Mouse (Mus musculus): ENCODE data around the gene Zfp94. TPM values are rescaled to one million over a fixed set of nuclear protein-coding genes. Genes with fewer than 3 reads are reported as not detected.

Gene Zfp94
- 4.6 and 6.1 TPM in 2 replicates for polyA plus RNA-seq (2014; fragmentation: Nextera tagmentation; extraction: Ambion mirVana)

- Histone ChIP-seq H3K4me1 (ENCODE audit: control insufficient read depth, insufficient read depth, low read length) (no peaks in the 10 kb centered on the region; the same call in 1 of the 2 replicates), H3K27me3 (ENCODE audit: control insufficient read depth, insufficient read depth, low read length) (no peaks in the 10 kb centered on the region; the same call in 1 of the 2 replicates), H3K9ac (ENCODE audit: low read depth, low read length) (peak within 1 kb of the TSS; percentile 71), H3K4me2 (peak within 1 kb of the TSS; percentile 92), H3K27ac (ENCODE audit: low read depth, low read length) (peak within 1 kb of the TSS; percentile 65; the same call in 1 of the 2 replicates), H3K4me3 (ENCODE audit: low read depth, low read length) (peak within 1 kb of the TSS; percentile 61), H3K9me3 (replicated peaks; ENCODE audit: control insufficient read depth, low read length) (no peaks in the 10 kb centered on the region), H3K36me3 (ENCODE audit: control insufficient read depth, insufficient read depth, low read length) (0 out of 2 replicates have a peak, but pooled peaks cover under 1% of the 10 kb centered on the region)
- WGBS (ENCODE audit: insufficient replicate concordance), result 1% methylated on average over 33 of the region's 33 CpGs
- ATAC-seq (replicated peaks; ENCODE audit: insufficient number of reproducible peaks, low FRiP score, low TSS enrichment), result peak; percentile 94
Measured at GRCm38 (mm10) chr7:24316567-24317092, at the start of gene Zfp94. Zfp94 (minus strand) TSS chr7:24316666.

- H3K27ac ChIP-seq (ENCODE audit: low read depth, low read length), result no peak overlapping the region
- no peaks in the 10 kb centered on the region for H3K4me1 ChIP-seq (ENCODE audit: control insufficient read depth, insufficient read depth, low read length)
- WGBS (ENCODE audit: insufficient replicate concordance), result 63% methylated on average over 5 of the region's 5 CpGs
- H3K36me3 ChIP-seq (ENCODE audit: control insufficient read depth, insufficient read depth, low read length), result no peaks in the 10 kb centered on the region
- H3K9ac ChIP-seq (ENCODE audit: low read depth, low read length), result no peak overlapping the region
- H3K27me3 ChIP-seq (ENCODE audit: control insufficient read depth, insufficient read depth, low read length), result 0 out of 2 replicates have a peak, but pooled peaks cover 2% of the 10 kb centered on the region
- H3K4me3 ChIP-seq (ENCODE audit: low read depth, low read length), result no peak overlapping the region
- 0 out of 2 replicates have a peak, but pooled peaks have one; percentile 2 for ATAC-seq (replicated peaks; ENCODE audit: insufficient number of reproducible peaks, low FRiP score, low TSS enrichment)
- H3K4me2 ChIP-seq, result no peak overlapping the region
- H3K9me3 ChIP-seq (replicated peaks; ENCODE audit: control insufficient read depth, low read length), result peaks cover 3% of the 10 kb centered on the region; the same call in 1 of the 2 replicates
Measured at GRCm38 (mm10) chr7:24365258-24366014, 49.0 kb upstream of the Zfp94 start.

DNA sequence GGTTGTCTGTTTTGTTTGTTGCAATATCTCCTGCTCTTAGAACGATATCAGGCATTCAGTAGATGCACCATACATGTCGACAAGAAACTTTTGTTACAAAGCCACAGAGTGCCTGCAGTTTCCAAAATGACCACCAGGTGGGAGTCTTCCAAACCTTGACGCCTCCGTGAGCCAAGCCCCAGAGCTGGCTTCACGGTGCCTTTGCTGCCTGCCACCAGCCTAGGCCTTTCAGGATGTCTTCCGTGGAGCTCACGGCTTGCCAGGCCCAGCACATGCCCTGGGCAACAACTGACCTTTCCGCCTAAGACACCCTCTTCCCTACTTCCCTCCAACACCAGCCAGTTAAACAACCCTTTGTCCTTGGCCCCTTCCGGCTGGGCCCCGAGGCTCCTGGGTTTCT is 48.4 kb upstream of the Zfp94 start:
- no peak overlapping the region for H3K27ac ChIP-seq (ENCODE audit: low read depth, low read length)
- 21% methylated on average over 10 of the region's 10 CpGs for WGBS (ENCODE audit: insufficient replicate concordance)
- H3K4me3 ChIP-seq (ENCODE audit: low read depth, low read length), result no peak overlapping the region
- no peaks in the 10 kb centered on the region for H3K4me1 ChIP-seq (ENCODE audit: control insufficient read depth, insufficient read depth, low read length)
- no peaks in the 10 kb centered on the region for H3K36me3 ChIP-seq (ENCODE audit: control insufficient read depth, insufficient read depth, low read length)
- H3K9me3 ChIP-seq (replicated peaks; ENCODE audit: control insufficient read depth, low read length), result peaks cover 3% of the 10 kb centered on the region; the same call in 1 of the 2 replicates
- no peak overlapping the region for H3K4me2 ChIP-seq
- H3K27me3 ChIP-seq (ENCODE audit: control insufficient read depth, insufficient read depth, low read length), result 0 out of 2 replicates have a peak, but pooled peaks cover 2% of the 10 kb centered on the region
- ATAC-seq (replicated peaks; ENCODE audit: insufficient number of reproducible peaks, low FRiP score, low TSS enrichment), result 0 out of 2 replicates have a peak, but pooled peaks have one; percentile 42
- H3K9ac ChIP-seq (ENCODE audit: low read depth, low read length), result 0 out of 2 replicates have a peak overlapping the region, but pooled peaks have one; percentile 22

GRCm38 (mm10) chr7:24363228-24363627 is 46.8 kb upstream of the Zfp94 start:
- 23% methylated on average over 6 of the region's 7 CpGs for WGBS (ENCODE audit: insufficient replicate concordance)
- no peak overlapping the region for H3K9ac ChIP-seq (ENCODE audit: low read depth, low read length)
- H3K36me3 ChIP-seq (ENCODE audit: control insufficient read depth, insufficient read depth, low read length), result no peaks in the 10 kb centered on the region
- H3K4me1 ChIP-seq (ENCODE audit: control insufficient read depth, insufficient read depth, low read length), result no peaks in the 10 kb centered on the region
- H3K9me3 ChIP-seq (replicated peaks; ENCODE audit: control insufficient read depth, low read length), result peaks cover 3% of the 10 kb centered on the region; the same call in 1 of the 2 replicates
- H3K27ac ChIP-seq (ENCODE audit: low read depth, low read length), result no peak overlapping the region
- no peak overlapping the region for H3K4me3 ChIP-seq (ENCODE audit: low read depth, low read length)
- no peak for ATAC-seq (replicated peaks; ENCODE audit: insufficient number of reproducible peaks, low FRiP score, low TSS enrichment)
- H3K27me3 ChIP-seq (ENCODE audit: control insufficient read depth, insufficient read depth, low read length), result 0 out of 2 replicates have a peak, but pooled peaks cover 2% of the 10 kb centered on the region
- H3K4me2 ChIP-seq, result no peak overlapping the region

GRCm38 (mm10) chr7:24361001-24361400 is 44.5 kb upstream of the Zfp94 start:
- H3K4me3 ChIP-seq (ENCODE audit: low read depth, low read length), result no peak overlapping the region
- ATAC-seq (replicated peaks; ENCODE audit: insufficient number of reproducible peaks, low FRiP score, low TSS enrichment), result no peak
- H3K36me3 ChIP-seq (ENCODE audit: control insufficient read depth, insufficient read depth, low read length), result no peaks in the 10 kb centered on the region
- no peak overlapping the region for H3K27ac ChIP-seq (ENCODE audit: low read depth, low read length)
- H3K27me3 ChIP-seq (ENCODE audit: control insufficient read depth, insufficient read depth, low read length), result 0 out of 2 replicates have a peak, but pooled peaks cover 2% of the 10 kb centered on the region
- H3K9ac ChIP-seq (ENCODE audit: low read depth, low read length), result no peak overlapping the region
- H3K9me3 ChIP-seq (replicated peaks; ENCODE audit: control insufficient read depth, low read length), result peaks cover 3% of the 10 kb centered on the region; the same call in 1 of the 2 replicates
- WGBS (ENCODE audit: insufficient replicate concordance), result 55% methylated on average over 4 of the region's 4 CpGs
- H3K4me1 ChIP-seq (ENCODE audit: control insufficient read depth, insufficient read depth, low read length), result no peaks in the 10 kb centered on the region
- H3K4me2 ChIP-seq, result no peak overlapping the region

DNA sequence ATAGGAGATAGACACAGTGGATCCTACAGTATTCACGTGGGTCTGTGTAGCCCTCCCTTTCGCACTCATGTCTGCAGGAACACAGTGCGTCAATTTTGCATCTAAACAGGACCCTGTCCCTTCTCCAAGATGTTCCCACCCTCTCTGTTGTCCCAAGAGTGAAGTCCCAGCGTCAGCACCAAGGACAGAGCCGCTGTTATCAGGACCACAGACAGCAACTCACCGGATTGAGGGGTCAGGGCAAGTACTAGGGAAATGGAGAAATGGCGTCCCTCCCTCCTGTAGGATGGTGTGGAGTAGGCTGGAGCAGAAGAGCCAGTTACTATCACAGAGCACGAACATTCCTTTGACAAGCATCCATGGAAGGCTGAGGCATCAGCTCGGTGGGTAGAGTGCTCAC is 42.8 kb upstream of the Zfp94 start:
- WGBS (ENCODE audit: insufficient replicate concordance), result 19% methylated on average over 9 of the region's 9 CpGs
- H3K4me1 ChIP-seq (ENCODE audit: control insufficient read depth, insufficient read depth, low read length), result no peaks in the 10 kb centered on the region

DNA sequence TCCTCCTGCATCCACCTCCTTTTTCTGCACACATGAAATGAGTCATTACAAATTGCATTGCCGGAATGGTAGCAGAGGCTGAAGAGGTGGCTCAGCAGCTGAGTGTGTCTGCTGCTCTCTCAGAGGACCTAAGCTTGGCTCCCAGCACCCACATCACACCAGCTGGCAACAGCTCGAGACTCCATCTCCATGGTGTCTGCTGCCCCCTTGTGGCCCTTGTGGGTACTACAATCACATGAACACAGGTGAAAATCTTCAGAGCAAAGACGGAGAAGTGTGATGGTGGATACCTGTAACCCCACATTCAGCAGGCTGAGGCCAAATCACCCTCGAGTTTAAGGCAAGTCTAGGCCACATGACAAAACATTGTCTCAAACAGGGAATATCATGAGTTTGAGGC is 41.4 kb upstream of the Zfp94 start:
- H3K4me3 ChIP-seq (ENCODE audit: low read depth, low read length), result no peak overlapping the region
- peaks cover 3% of the 10 kb centered on the region; the same call in 1 of the 2 replicates for H3K9me3 ChIP-seq (replicated peaks; ENCODE audit: control insufficient read depth, low read length)
- ATAC-seq (replicated peaks; ENCODE audit: insufficient number of reproducible peaks, low FRiP score, low TSS enrichment), result no peak
- no peaks in the 10 kb centered on the region for H3K36me3 ChIP-seq (ENCODE audit: control insufficient read depth, insufficient read depth, low read length)
- no peak overlapping the region for H3K27ac ChIP-seq (ENCODE audit: low read depth, low read length)
- WGBS (ENCODE audit: insufficient replicate concordance), result 48% methylated on average over 4 of the region's 4 CpGs
- no peaks in the 10 kb centered on the region for H3K4me1 ChIP-seq (ENCODE audit: control insufficient read depth, insufficient read depth, low read length)
- H3K9ac ChIP-seq (ENCODE audit: low read depth, low read length), result no peak overlapping the region
- peaks cover 4% of the 10 kb centered on the region for H3K27me3 ChIP-seq (ENCODE audit: control insufficient read depth, insufficient read depth, low read length)
- no peak overlapping the region for H3K4me2 ChIP-seq

More for the DNA sequence above, 42.8 kb upstream of the Zfp94 start:
- Histone ChIP-seq H3K27me3 (ENCODE audit: control insufficient read depth, insufficient read depth, low read length) (0 out of 2 replicates have a peak, but pooled peaks cover 2% of the 10 kb centered on the region), H3K9me3 (replicated peaks; ENCODE audit: control insufficient read depth, low read length) (peaks cover 3% of the 10 kb centered on the region; the same call in 1 of the 2 replicates), H3K27ac (ENCODE audit: low read depth, low read length) (no peak overlapping the region), H3K4me3 (ENCODE audit: low read depth, low read length) (no peak overlapping the region), H3K9ac (ENCODE audit: low read depth, low read length) (no peak overlapping the region), H3K36me3 (ENCODE audit: control insufficient read depth, insufficient read depth, low read length) (no peaks in the 10 kb centered on the region), H3K4me2 (no peak overlapping the region)
- ATAC-seq (replicated peaks; ENCODE audit: insufficient number of reproducible peaks, low FRiP score, low TSS enrichment), result no peak

- Histone ChIP-seq H3K4me1 (ENCODE audit: control insufficient read depth, insufficient read depth, low read length) (no peaks in the 10 kb centered on the region), H3K36me3 (ENCODE audit: control insufficient read depth, insufficient read depth, low read length) (no peaks in the 10 kb centered on the region), H3K9ac (ENCODE audit: low read depth, low read length) (no peak overlapping the region), H3K27me3 (ENCODE audit: control insufficient read depth, insufficient read depth, low read length) (peaks cover 10% of the 10 kb centered on the region), H3K4me3 (ENCODE audit: low read depth, low read length) (no peak overlapping the region), H3K27ac (ENCODE audit: low read depth, low read length) (no peak overlapping the region), H3K4me2 (no peak overlapping the region), H3K9me3 (replicated peaks; ENCODE audit: control insufficient read depth, low read length) (peaks cover 3% of the 10 kb centered on the region; the same call in 1 of the 2 replicates)
- ATAC-seq (replicated peaks; ENCODE audit: insufficient number of reproducible peaks, low FRiP score, low TSS enrichment), result no peak
- WGBS (ENCODE audit: insufficient replicate concordance), result 71% methylated on average over 10 of the region's 10 CpGs
Measured at GRCm38 (mm10) chr7:24356081-24356480, 39.6 kb upstream of the Zfp94 start.
